Comparison of ENCODE assay signal across 8 mouse cellular contexts in the genomic region with DNA sequence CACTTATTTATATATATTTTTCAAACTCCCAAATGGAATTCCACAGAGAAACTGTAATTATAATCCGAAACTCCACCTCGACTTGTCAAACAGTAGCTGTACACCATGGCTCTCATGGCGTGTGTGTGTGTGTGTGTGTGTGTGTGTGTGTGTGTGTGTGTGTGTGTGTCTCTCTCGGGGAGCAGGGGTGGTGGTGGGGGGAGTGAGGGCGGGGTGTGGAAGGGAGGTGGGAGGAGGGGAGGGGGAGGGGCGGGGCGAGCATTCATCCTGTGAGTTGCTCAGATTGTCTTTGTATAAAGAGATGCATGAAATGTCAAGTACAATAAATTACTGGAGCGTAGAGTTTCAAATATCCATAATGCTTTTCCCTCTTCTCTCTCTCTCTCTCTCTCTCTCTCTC.
DNase-seq lines count a peak whose midpoint lies in the region; ATAC-seq lines count a peak whose summit lies in the region.

No protein-coding gene starts in this region.

- H3K27me3 ChIP-seq in lung, embryonic 15.5 days = no peaks in the 10 kb centered on the region
- no peaks in the 10 kb centered on the region for H3K27me3 ChIP-seq in forebrain, embryonic 15.5 days
- no peaks in the 10 kb centered on the region for H3K27me3 ChIP-seq in midbrain, embryonic 16.5 days (ENCODE audit: control insufficient read depth, insufficient read depth, low read depth, low read length)

- peaks cover 14% of the 10 kb centered on the region; the same call in 1 of the 2 replicates for H3K36me3 ChIP-seq in lung, embryonic 15.5 days
- no peaks in the 10 kb centered on the region for H3K36me3 ChIP-seq in forebrain, embryonic 15.5 days
- H3K36me3 ChIP-seq in midbrain, embryonic 16.5 days (ENCODE audit: control insufficient read depth, insufficient read depth, low read length) = no peaks in the 10 kb centered on the region

- H3K9ac ChIP-seq in lung, embryonic 15.5 days = no peak overlapping the region
- H3K9ac ChIP-seq in forebrain, embryonic 15.5 days (replicated peaks) = no peak overlapping the region
- H3K9ac ChIP-seq in midbrain, embryonic 16.5 days (ENCODE audit: low read depth, low read length) = no peak overlapping the region

- H3K9me3 ChIP-seq in lung, embryonic 15.5 days = no peaks in the 10 kb centered on the region
- no peaks in the 10 kb centered on the region for H3K9me3 ChIP-seq in forebrain, embryonic 15.5 days
- H3K9me3 ChIP-seq in midbrain, embryonic 16.5 days (replicated peaks; ENCODE audit: control insufficient read depth, low read length, poor library complexity, severe bottlenecking) = no peaks in the 10 kb centered on the region

- peaks cover 17% of the 10 kb centered on the region for H3K4me1 ChIP-seq in lung, embryonic 15.5 days
- H3K4me1 ChIP-seq in forebrain, embryonic 15.5 days = peaks cover 31% of the 10 kb centered on the region
- peaks cover 23% of the 10 kb centered on the region for H3K4me1 ChIP-seq in midbrain, embryonic 16.5 days (ENCODE audit: control insufficient read depth, insufficient read depth, low read length)

- 51% methylated on average over 6 of the region's 8 CpGs for WGBS in lung, embryonic 15.5 days
- 21% methylated on average over 6 of the region's 8 CpGs for WGBS in forebrain, embryonic 15.5 days
- 32% methylated on average over 7 of the region's 8 CpGs for WGBS in midbrain, embryonic 16.5 days

- DNase-seq in embryo, embryonic 11 days = peak; percentile 25
- DNase-seq in embryo, embryonic 9.5 days (ENCODE audit: extremely low spot score) = no peak
- DNase-seq in lung, postnatal 14 days = no peak
- DNase-seq in adrenal gland, adult (ENCODE audit: inconsistent age in 2 of 2, low spot score in 1 of 2) = no peak
- no peak for DNase-seq in liver

- no peak overlapping the region; the same call in 1 of the 2 replicates for H3K27ac ChIP-seq in lung, embryonic 15.5 days
- 0 out of 2 replicates have a peak overlapping the region, but pooled peaks have one; percentile 43 for H3K27ac ChIP-seq in forebrain, embryonic 15.5 days (replicated peaks)
- no peak overlapping the region for H3K27ac ChIP-seq in midbrain, embryonic 16.5 days (ENCODE audit: low read length)

- no peak for ATAC-seq in lung, embryonic 15.5 days (ENCODE audit: borderline replicate concordance, extremely low read depth, low FRiP score, low TSS enrichment)
- ATAC-seq in forebrain, embryonic 15.5 days (replicated peaks) = peak; percentile 51
- ATAC-seq in midbrain, embryonic 16.5 days = no peak

- H3K4me3 ChIP-seq in lung, embryonic 15.5 days = no peak overlapping the region
- H3K4me3 ChIP-seq in forebrain, embryonic 15.5 days = peak overlapping the region; percentile 21; the same call in 1 of the 2 replicates
- no peak overlapping the region for H3K4me3 ChIP-seq in midbrain, embryonic 16.5 days (ENCODE audit: low read depth, low read length)

- H3K4me2 ChIP-seq in lung, embryonic 15.5 days = peak overlapping the region; percentile 41
- H3K4me2 ChIP-seq in forebrain, embryonic 15.5 days (replicated peaks) = peak overlapping the region; percentile 43
- peak overlapping the region; percentile 33; the same call in 1 of the 2 replicates for H3K4me2 ChIP-seq in midbrain, embryonic 16.5 days (ENCODE audit: low read length)
